Mouse (Mus musculus): Measurements from ENCODE around the gene Ggct.

Ggct gene

GRCm38 (mm10) chr6:54992734-54993260 lies at the start of gene Ggct:
Gene Ggct, minus strand, starts transcription at chr6:54992950.
- in situ Hi-C loops (cut with MseI, MboI): no loop called here

GRCm38 (mm10) chr6:55040031-55040430 lies 47.3 kb upstream of the Ggct start:
- in situ Hi-C loops (cut with MseI, MboI): no loop called here

GRCm38 (mm10) chr6:55039446-55039783 lies 46.7 kb upstream of the Ggct start:
- in situ Hi-C loops (cut with MseI, MboI): no loop called here

GRCm38 (mm10) chr6:55038671-55039445 lies 46.1 kb upstream of the Ggct start:
- in situ Hi-C loops (cut with MseI, MboI): no loop called here

DNA sequence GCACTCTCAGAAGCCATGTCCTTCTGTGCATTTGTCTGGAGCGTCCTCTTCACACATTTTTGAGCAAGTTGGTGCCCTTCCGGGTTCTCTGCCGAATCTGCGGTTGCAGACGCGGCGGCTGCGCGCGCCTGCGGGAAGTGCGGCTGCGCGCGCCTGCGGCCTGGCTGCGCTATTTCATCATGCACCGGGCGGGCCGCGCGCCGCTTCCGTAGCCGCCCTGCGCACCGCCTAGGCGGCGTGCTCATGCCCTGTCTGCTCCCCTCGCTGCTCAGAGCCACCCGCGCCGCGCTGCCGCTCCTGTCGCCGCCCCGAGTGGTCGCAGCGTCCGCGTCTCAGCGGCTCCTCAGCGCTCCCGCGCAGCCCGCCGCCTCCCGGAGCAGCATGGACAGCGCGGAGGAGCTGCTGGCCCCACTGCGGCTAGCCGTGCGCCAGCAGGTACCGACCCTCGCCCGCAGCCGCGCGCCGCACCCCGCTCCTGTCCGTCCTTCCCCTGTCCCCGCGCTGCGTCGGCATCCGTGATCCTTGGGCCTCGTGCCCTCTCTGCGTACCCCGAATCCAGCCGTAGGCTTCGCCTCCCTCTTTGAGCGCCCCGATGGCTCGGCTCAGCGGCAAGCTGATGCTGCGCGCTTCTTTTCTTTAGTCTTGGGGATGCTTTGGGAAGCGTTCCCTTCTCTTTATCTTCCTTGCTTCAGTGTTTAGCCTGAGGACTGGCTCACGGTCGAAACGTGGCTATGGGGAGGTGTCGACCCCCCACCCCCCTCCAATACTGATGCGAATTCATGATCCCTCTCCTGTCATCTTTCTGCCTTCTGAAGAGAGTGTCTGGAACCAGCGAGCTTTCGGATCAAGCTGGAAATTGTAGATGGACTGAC lies 45.3 kb upstream of the Ggct start, which contains the start of gene Gars:
Gene Gars, plus strand, starts transcription at position 209 of the 872 bp plus-strand sequence.
- in situ Hi-C loops (cut with MseI, MboI): no loop called here

DNA sequence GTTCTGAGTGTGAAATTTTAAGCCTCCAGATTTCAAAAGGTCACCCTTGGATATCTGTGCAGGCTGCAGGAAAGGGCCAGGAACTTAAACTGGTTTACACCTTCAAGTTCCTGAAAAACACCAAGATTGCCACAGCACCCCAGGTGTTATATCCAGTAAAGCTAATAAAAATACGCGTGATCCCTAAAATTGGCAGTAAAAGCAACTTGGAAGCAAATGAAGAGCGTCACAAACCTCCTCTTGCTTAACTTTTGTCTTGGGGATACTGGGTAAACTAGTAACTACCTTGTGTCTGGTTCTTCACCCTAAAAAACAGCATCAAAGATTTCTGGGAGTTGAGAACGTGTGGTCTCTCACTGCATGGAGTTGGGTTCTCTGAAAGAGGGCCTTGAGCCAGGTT lies 44.0 kb upstream of the Ggct start:
- in situ Hi-C loops (cut with MseI, MboI): no loop called here

GRCm38 (mm10) chr6:55027642-55028041 lies 34.9 kb upstream of the Ggct start:
- in situ Hi-C loops (cut with MseI, MboI): no loop called here

DNA sequence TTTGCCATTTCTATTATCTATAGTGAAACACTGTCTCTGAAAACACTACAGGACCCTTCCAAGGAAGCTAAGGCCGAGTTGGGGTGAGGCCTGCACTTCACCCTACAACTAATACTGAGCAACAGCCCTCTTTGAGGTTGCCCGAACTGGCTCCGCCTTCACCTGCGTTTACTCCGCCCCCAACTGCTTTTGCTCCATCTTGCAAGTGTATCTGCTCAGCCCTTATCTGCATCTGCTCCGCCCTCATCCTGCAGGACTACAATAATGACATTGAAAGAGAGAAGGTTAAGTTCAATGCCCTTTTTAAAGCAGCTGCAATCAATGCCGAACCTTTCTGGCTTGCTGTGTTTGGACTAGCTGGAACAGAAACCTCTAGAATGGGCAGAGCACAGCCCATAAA lies 29.1 kb upstream of the Ggct start:
- in situ Hi-C loops (cut with MseI, MboI): no loop called here

DNA sequence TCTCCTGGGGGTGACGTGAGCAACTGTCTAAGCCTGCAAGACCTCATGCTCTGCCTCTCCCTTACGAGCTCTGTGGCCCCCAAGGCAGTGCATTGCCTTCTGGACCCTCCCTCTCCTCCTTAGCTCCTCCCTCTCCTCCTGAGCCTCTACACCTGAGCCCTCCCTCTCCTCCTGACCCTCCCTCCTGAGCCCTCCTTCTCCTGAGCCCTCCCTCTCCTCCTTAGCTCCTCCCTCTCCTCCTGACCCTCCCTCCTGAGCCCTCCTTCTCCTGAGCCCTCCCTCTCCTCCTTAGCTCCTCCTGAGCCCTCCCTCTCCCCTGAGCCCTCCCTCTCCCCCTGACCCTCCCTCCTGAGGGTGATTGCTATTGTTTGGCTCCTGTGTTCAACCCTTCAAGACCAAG lies 25.7 kb upstream of the Ggct start:
- in situ Hi-C loops (cut with MseI, MboI): loop anchor here (10.0 kb wide), 1 partner anchor 146 kb away; no protein-coding TSS in a partner anchor

GRCm38 (mm10) chr6:55016710-55017583 lies 24.2 kb upstream of the Ggct start:
- in situ Hi-C loops (cut with MseI, MboI): loop anchor here (10.0 kb wide), 1 partner anchor 148 kb away; no protein-coding TSS in a partner anchor

DNA sequence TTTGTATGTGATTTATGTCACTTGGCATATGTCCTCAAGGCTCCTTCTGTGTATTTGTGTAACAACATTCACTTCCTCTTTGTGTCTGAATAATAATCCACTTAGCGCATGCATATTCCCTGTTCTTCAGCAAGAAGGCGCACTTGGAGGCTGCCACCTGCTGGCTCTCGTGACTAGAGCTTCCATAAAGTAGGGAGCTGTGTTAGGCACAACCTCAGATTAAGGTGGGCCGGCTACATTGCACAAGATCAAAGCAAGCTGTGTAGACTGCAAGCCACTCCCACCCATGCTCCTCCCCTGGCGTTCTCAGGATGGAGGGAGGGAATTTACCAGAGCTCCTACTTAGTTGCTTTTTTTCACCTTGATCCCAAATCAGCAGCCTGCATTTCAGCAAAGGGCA lies 23.5 kb upstream of the Ggct start:
- in situ Hi-C loops (cut with MseI, MboI): loop anchor here (10.0 kb wide), 1 partner anchor 149 kb away; no protein-coding TSS in a partner anchor

DNA sequence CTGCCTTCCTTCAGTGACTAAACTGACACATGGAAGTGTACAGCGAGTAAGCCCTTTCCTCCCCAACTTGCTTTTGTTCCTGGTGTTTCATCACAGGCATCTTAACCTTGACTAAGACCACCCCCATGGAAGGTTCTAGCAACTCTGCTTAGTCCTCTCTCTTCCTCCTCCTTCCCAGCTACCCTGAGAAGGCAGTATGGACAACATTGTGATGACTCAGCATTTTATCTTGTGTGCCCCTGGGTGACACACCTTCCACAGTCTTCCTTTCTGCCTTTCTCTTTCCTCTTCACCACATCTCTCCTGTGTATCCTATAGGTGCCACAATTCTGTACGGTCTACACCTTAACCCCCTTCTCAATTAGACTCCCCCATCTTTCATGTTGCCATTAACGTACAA lies 21.4 kb upstream of the Ggct start:
- in situ Hi-C loops (cut with MseI, MboI): loop anchor here (10.0 kb wide), 1 partner anchor 151 kb away; no protein-coding TSS in a partner anchor

GRCm38 (mm10) chr6:55012516-55012915 lies 19.8 kb upstream of the Ggct start:
- in situ Hi-C loops (cut with MseI, MboI): loop anchor here (10.0 kb wide), 1 partner anchor 152 kb away; no protein-coding TSS in a partner anchor

DNA sequence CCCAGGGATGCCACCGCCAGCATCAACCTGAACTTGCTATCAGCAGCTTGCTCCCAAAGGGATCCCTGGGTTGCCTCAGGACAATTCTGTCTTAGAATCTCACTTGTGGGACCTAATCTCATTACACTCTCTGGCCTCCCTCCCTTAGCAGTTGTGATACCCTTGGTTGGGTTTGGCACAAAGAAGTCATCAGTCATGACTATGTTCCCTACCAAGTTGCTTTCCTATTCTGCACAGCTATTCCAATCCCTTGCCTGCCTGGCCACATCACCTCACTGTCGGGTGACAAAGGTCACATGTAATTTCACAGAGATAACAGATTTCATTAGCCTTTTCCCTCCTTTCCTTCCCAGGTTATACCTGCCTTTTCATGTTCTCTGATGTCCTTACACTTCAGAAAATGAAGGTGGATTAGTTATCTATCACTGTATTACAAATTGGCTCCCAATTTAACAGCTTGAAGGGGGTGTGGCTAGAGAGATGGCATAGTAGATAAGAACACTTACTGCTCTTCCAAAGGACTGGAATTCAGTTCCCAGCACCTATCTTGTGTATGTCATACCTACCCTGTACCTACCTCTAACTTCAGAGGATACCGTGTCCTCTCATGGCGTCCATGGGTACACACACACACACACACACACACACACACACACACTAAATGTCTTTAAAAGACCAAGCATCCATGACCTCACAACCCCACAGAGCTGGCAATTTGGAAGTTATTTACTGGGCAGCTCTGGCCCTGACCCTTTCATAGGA lies 17.8 kb upstream of the Ggct start:
- in situ Hi-C loops (cut with MseI, MboI): loop anchor here (10.0 kb wide), 1 partner anchor 154 kb away; no protein-coding TSS in a partner anchor

DNA sequence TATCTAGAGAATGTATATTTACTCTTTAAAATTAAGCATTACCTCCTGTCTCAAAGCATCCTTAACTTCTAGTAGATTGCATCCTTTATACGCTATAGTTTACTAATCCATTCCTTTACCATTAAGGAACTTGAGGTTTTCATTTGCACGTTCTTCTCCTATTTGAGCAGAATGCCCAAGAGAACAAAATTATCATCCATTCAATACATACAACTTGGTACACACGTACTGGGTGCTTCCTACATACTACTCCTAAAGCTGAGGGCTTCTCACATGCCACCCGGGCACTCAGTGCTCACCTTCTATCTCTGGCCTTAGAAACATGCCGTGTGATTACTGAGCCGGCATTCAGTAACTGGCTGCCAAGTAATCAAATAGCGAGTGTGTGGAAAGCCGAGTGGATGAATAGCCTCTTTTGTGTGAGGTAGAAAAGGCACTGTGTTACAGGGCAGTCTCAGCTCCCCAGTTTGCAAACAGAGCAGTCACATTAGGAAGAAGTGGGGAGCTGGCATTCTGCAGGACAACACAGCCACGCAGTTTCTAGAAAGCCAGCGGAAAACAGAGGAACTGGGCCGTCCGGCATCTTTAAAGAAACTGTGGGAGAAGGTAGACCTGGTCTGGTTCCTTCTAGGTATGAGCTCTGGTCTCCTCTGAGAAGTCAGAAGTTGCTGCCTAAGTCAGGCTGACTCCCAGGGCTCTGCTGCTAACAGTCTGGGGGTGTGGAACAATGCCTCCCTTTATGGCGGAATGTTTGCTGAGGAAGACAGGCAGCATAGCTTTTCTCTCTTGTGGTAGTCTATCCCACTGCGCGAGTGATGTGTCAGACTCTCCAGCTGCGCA lies 16.9 kb upstream of the Ggct start:
- in situ Hi-C loops (cut with MseI, MboI): loop anchor here (10.0 kb wide), 1 partner anchor 155 kb away; no protein-coding TSS in a partner anchor

GRCm38 (mm10) chr6:55008401-55008800 lies 15.7 kb upstream of the Ggct start:
- in situ Hi-C loops (cut with MseI, MboI): no loop called here

- in situ Hi-C loops (cut with MseI, MboI): no loop called here
These were observed 10.8 kb upstream of the Ggct start for GRCm38 (mm10) chr6:55003559-55003958.

GRCm38 (mm10) chr6:55002438-55002837 lies 9.7 kb upstream of the Ggct start:
- in situ Hi-C loops (cut with MseI, MboI): no loop called here

- in situ Hi-C loops (cut with MseI, MboI): no loop called here
These were observed 8.6 kb upstream of the Ggct start for GRCm38 (mm10) chr6:55001320-55001719.

Data from mouse trophoblast stem cell (cell line).